Mouse (Mus musculus): ENCODE measurements around the gene Chid1. TPM values are rescaled to one million over a fixed set of nuclear protein-coding genes. Genes with fewer than 3 reads are reported as not detected.

Chid1 gene
- polyA plus RNA-seq, 1 experiment, result 51.3 TPM

- Histone ChIP-seq H3ac (ENCODE audit: control insufficient read depth, insufficient read length) (no peak overlapping the region), H3K36me3 (ENCODE audit: control insufficient read depth, insufficient read depth) (no peaks in the 10 kb centered on the region), H3K79me2 (ENCODE audit: control insufficient read depth, insufficient read depth) (peaks cover 44% of the 10 kb centered on the region), H3K27me3 (ENCODE audit: control insufficient read depth, insufficient read depth, insufficient read length) (no peaks in the 10 kb centered on the region), H3K4me3 (no peak overlapping the region), H3K4me2 (ENCODE audit: low read depth) (no peak overlapping the region)
- TF ChIP-seq CEBPB (IDR thresholded peaks at IDR 0.05; ENCODE audit: insufficient read depth, poor library complexity, severe bottlenecking) (no peak), REST (IDR thresholded peaks at IDR 0.05; ENCODE audit: insufficient read depth, insufficient read length) (no peak), MYOD1 (IDR thresholded peaks at IDR 0.05; ENCODE audit: control insufficient read depth in 1 of 3, insufficient read length in 2 of 3, low read depth in 2 of 3) (no peak), TCF3 (IDR thresholded peaks at IDR 0.05; ENCODE audit: insufficient read length, low read depth) (no peak), E2F4 (IDR thresholded peaks at IDR 0.05; ENCODE audit: insufficient read depth) (no peak), MAX (IDR thresholded peaks at IDR 0.05; ENCODE audit: low read depth) (no peak), POLR2A (IDR thresholded peaks at IDR 0.05; ENCODE audit: insufficient read length, low read depth) (no peak), MYOG (IDR thresholded peaks at IDR 0.05; ENCODE audit: control insufficient read depth in 1 of 3, insufficient read depth in 1 of 3, insufficient read length in 2 of 3, low read depth in 2 of 3) (no peak), TCF12 (IDR thresholded peaks at IDR 0.05; ENCODE audit: insufficient read depth, poor library complexity, severe bottlenecking) (no peak), USF1 (IDR thresholded peaks at IDR 0.05; ENCODE audit: low read depth) (no peak), SRF (IDR thresholded peaks at IDR 0.05; ENCODE audit: control insufficient read depth, insufficient read length, low read depth) (no peak), POLR2AphosphoS2 (IDR thresholded peaks at IDR 0.05; ENCODE audit: insufficient read length, low read depth) (no peak)
These were observed 58.7 kb downstream of the Chid1 start for GRCm38 (mm10) chr7:141480842-141481497.

- no peaks in the 10 kb centered on the region for H3K36me3 ChIP-seq (ENCODE audit: control insufficient read depth, insufficient read depth)
- peak overlapping the region; percentile 95 for H3K4me2 ChIP-seq (ENCODE audit: low read depth)
- no peaks in the 10 kb centered on the region for H3K27me3 ChIP-seq (ENCODE audit: control insufficient read depth, insufficient read depth, insufficient read length)
- H3K79me2 ChIP-seq (ENCODE audit: control insufficient read depth, insufficient read depth), result peaks cover 56% of the 10 kb centered on the region
- no peak overlapping the region for H3ac ChIP-seq (ENCODE audit: control insufficient read depth, insufficient read length)
- no peak overlapping the region for H3K4me3 ChIP-seq
- TF ChIP-seq MYOG (IDR thresholded peaks at IDR 0.05; ENCODE audit: control insufficient read depth in 1 of 3, insufficient read depth in 1 of 3, insufficient read length in 2 of 3, low read depth in 2 of 3) (no peak), E2F4 (IDR thresholded peaks at IDR 0.05; ENCODE audit: insufficient read depth) (no peak), SRF (IDR thresholded peaks at IDR 0.05; ENCODE audit: control insufficient read depth, insufficient read length, low read depth) (no peak), CEBPB (IDR thresholded peaks at IDR 0.05; ENCODE audit: insufficient read depth, poor library complexity, severe bottlenecking) (no peak), REST (IDR thresholded peaks at IDR 0.05; ENCODE audit: insufficient read depth, insufficient read length) (no peak), POLR2AphosphoS2 (IDR thresholded peaks at IDR 0.05; ENCODE audit: insufficient read length, low read depth) (no peak), POLR2A (IDR thresholded peaks at IDR 0.05; ENCODE audit: insufficient read length, low read depth) (no peak), MYOD1 (IDR thresholded peaks at IDR 0.05; ENCODE audit: control insufficient read depth in 1 of 3, insufficient read length in 2 of 3, low read depth in 2 of 3) (no peak), MAX (IDR thresholded peaks at IDR 0.05; ENCODE audit: low read depth) (no peak), TCF3 (IDR thresholded peaks at IDR 0.05; ENCODE audit: insufficient read length, low read depth) (no peak), USF1 (IDR thresholded peaks at IDR 0.05; ENCODE audit: low read depth) (no peak), TCF12 (IDR thresholded peaks at IDR 0.05; ENCODE audit: insufficient read depth, poor library complexity, severe bottlenecking) (no peak)
These were observed 61.3 kb downstream of the Chid1 start for GRCm38 (mm10) chr7:141478270-141478748.

GRCm38 (mm10) chr7:141477578-141478269 is 61.9 kb downstream of the Chid1 start:
- Histone ChIP-seq H3ac (ENCODE audit: control insufficient read depth, insufficient read length) (no peak overlapping the region), H3K79me2 (ENCODE audit: control insufficient read depth, insufficient read depth) (peaks cover 60% of the 10 kb centered on the region), H3K4me3 (peak overlapping the region; percentile 80), H3K36me3 (ENCODE audit: control insufficient read depth, insufficient read depth) (peaks cover 2% of the 10 kb centered on the region), H3K27me3 (ENCODE audit: control insufficient read depth, insufficient read depth, insufficient read length) (no peaks in the 10 kb centered on the region), H3K4me2 (ENCODE audit: low read depth) (peak overlapping the region; percentile 95)
- no peak for TF ChIP-seq TCF12 (IDR thresholded peaks at IDR 0.05; ENCODE audit: insufficient read depth, poor library complexity, severe bottlenecking)
- no peak for TF ChIP-seq MAX (IDR thresholded peaks at IDR 0.05; ENCODE audit: low read depth)
- peak; percentile 50 for TF ChIP-seq POLR2AphosphoS2 (IDR thresholded peaks at IDR 0.05; ENCODE audit: insufficient read length, low read depth)
- TF ChIP-seq SRF (IDR thresholded peaks at IDR 0.05; ENCODE audit: control insufficient read depth, insufficient read length, low read depth), result no peak

GRCm38 (mm10) chr7:141476981-141477370 is 62.7 kb downstream of the Chid1 start:
- Histone ChIP-seq H3K27me3 (ENCODE audit: control insufficient read depth, insufficient read depth, insufficient read length) (no peaks in the 10 kb centered on the region), H3K4me3 (peak overlapping the region; percentile 80), H3K4me2 (ENCODE audit: low read depth) (peak overlapping the region; percentile 95), H3K79me2 (ENCODE audit: control insufficient read depth, insufficient read depth) (peaks cover 67% of the 10 kb centered on the region), H3ac (ENCODE audit: control insufficient read depth, insufficient read length) (peak overlapping the region; percentile 72), H3K36me3 (ENCODE audit: control insufficient read depth, insufficient read depth) (peaks cover 9% of the 10 kb centered on the region)
- no peak for TF ChIP-seq E2F4 (IDR thresholded peaks at IDR 0.05; ENCODE audit: insufficient read depth)
- peak; percentile 15 for TF ChIP-seq POLR2AphosphoS2 (IDR thresholded peaks at IDR 0.05; ENCODE audit: insufficient read length, low read depth)
- no peak for TF ChIP-seq POLR2A (IDR thresholded peaks at IDR 0.05; ENCODE audit: insufficient read length, low read depth)

Data from myocyte (in vitro differentiated cells).